Mouse (Mus musculus) liver, postnatal 0 days (tissue): ENCODE measurements around the gene Wnt5b. TPM values are rescaled to one million over a fixed set of nuclear protein-coding genes. Genes with fewer than 3 reads are reported as not detected.

Source experiments
- ATAC-seq: fragments of 200-750 bp; cut with Nextera tagmentation; 2 replicates; pipeline ENCODE4 v1.8.0; 2017; ENCODE audit warnings: mild to moderate bottlenecking, moderate library complexity
- DNase-seq: peaks from one replicate; pipeline ENCODE4 v3.0.0-alpha.2; 2016
- H3K27ac ChIP-seq: fragments of 300-500 bp; sonication (generic); 2 replicates; pipeline ENCODE4 v1.5.1; 2014; ENCODE audit warnings: antibody characterized with exemption, moderate library complexity, mild to moderate bottlenecking, low read depth
- H3K27me3 ChIP-seq: fragments of 300-500 bp; sonication (generic); 2 replicates; pipeline ENCODE4 v1.6.1; 2014; ENCODE audit warnings: low read length, control low read depth, mixed read lengths; ENCODE audit not compliant: insufficient read depth
- H3K36me3 ChIP-seq: fragments of 300-500 bp; sonication (generic); replicated peaks from 2 replicates; pipeline ENCODE4 v1.6.1; 2014; ENCODE audit warnings: mild to moderate bottlenecking, control low read depth, low read length, moderate library complexity, mixed read lengths; ENCODE audit not compliant: insufficient read depth
- H3K4me1 ChIP-seq: fragments of 300-500 bp; sonication (generic); 2 replicates; pipeline ENCODE4 v1.6.1; 2014; ENCODE audit warnings: antibody characterized with exemption, mild to moderate bottlenecking, control low read depth; ENCODE audit not compliant: insufficient read depth
- H3K4me2 ChIP-seq: fragments of 300-500 bp; sonication (generic); 2 replicates; pipeline ENCODE4 v1.6.1; 2014; ENCODE audit warnings: low read depth, mild to moderate bottlenecking, low read length, moderate library complexity, mixed read lengths
- H3K4me3 ChIP-seq: fragments of 300-500 bp; sonication (generic); 2 replicates; pipeline ENCODE4 v1.5.1; 2014; ENCODE audit warnings: low read depth, low read length
- H3K9ac ChIP-seq: fragments of 300-500 bp; sonication (generic); replicated peaks from 2 replicates; pipeline ENCODE4 v1.6.1; 2014; ENCODE audit warnings: mild to moderate bottlenecking, moderate library complexity
- H3K9me3 ChIP-seq: fragments of 300-500 bp; sonication (generic); 2 replicates; pipeline ENCODE4 v1.6.1; 2016; ENCODE audit warnings: mild to moderate bottlenecking, control low read depth, low read length, mixed read lengths
- CTCF ChIP-seq: sonication (generic); IDR thresholded peaks from 2 replicates; pipeline ENCODE4 v1.5.1; 2016; ENCODE audit warnings: antibody characterized with exemption, low read depth
- EP300 ChIP-seq: IDR thresholded peaks from 2 replicates; pipeline ENCODE4 v1.6.1; 2016; ENCODE audit warnings: antibody characterized with exemption, low read depth, mild to moderate bottlenecking
- WGBS: fragments of 180-500 bp; shearing (Covaris S2); extraction: QIAGEN DNeasy Blood & Tissue Kit; methylation state at CpG from one replicate; pipeline ENCODE4 v1.1.7; 2014; ENCODE audit not compliant: insufficient replicate concordance; 5-methylcytosine and 5-hydroxymethylcytosine counted together
- polyA plus RNA-seq: library from polyadenylated mRNA; unstranded; fragments of >200 nt; fragmentation: Nextera tagmentation; extraction: Ambion mirVana; gene quantifications from 2 replicates; pipeline ENCODE4 v1.2.1, GENCODE M21; 2015

The Wnt5b gene
- polyA plus RNA-seq, 1 experiment from 2014 or later: 0.31 TPM

DNA sequence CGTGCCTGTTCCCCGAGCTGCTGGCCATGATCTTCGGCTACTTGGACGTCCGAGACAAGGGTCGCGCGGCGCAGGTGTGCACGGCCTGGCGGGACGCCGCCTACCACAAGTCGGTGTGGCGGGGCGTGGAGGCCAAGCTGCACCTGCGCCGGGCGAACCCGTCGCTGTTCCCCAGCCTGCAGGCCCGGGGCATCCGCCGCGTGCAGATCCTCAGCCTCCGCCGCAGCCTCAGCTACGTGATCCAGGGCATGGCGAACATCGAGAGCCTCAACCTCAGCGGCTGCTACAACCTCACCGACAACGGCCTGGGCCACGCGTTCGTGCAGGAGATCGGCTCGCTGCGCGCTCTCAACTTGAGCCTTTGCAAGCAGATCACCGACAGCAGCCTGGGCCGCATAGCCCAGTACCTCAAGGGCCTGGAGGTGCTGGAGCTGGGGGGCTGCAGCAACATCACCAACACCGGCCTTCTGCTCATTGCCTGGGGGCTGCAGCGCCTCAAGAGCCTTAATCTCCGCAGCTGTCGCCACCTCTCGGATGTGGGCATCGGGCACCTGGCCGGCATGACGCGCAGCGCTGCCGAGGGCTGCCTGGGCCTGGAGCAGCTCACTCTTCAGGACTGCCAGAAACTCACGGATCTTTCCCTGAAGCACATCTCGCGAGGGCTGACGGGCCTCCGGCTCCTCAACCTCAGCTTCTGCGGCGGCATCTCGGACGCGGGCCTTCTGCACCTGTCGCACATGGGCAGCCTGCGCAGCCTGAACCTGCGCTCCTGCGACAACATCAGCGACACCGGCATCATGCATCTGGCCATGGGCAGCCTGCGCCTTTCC lies 64.1 kb downstream of the Wnt5b start:
- Histone ChIP-seq H3K36me3 (peaks cover 9% of the 10 kb centered on the region; the same call in 1 of the 2 replicates), H3K9ac (peak overlapping the region; percentile 92), H3K4me1 (peaks cover 40% of the 10 kb centered on the region), H3K27ac (peak overlapping the region; percentile 99), H3K4me3 (peak overlapping the region; percentile 89), H3K4me2 (peak overlapping the region; percentile 89), H3K9me3 (no peaks in the 10 kb centered on the region), H3K27me3 (no peaks in the 10 kb centered on the region)
- peak; percentile 28 for ATAC-seq
- DNase-seq: peak; percentile 73
- WGBS: under 1% methylated on average over 61 of the region's 70 CpGs
- TF ChIP-seq EP300: no peak

DNA sequence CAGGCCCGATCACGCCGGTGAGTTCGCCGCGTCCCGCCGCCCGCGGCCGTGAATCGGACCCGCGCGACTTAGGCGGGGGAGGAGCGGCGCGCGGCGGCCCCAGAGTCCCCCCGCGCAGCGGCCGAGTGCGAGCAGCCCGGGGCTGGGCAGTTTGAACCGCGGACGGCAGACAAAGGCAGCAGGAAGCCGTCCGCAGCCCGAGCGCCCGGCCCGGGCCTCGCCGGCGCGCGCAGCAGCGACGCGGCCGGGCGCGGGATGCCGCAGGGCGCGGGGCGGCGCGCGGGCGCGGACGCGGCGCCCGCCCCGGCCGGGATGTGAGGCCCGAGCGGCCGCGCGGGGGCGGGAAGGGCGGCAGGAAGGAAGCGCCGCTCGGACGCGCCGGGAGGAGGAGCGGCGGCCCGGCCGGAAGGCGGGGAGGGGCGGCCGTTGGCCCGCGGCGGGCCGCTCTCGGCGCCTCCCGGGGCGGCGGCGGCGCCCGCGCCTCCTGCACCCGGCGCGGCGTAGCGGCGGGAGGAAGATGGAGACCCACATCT lies 64.7 kb downstream of the Wnt5b start, which contains the start of gene Fbxl14:
Gene Fbxl14, plus strand, starts transcription at position 326 of the 533 bp plus-strand sequence.
- peak within 1 kb of the TSS; percentile 89 for H3K4me2 ChIP-seq
- no peaks in the 10 kb centered on the region for H3K9me3 ChIP-seq
- H3K4me3 ChIP-seq: peak within 1 kb of the TSS; percentile 89
- DNase-seq (peak; percentile 64), ATAC-seq (peak; percentile 87)
- TF ChIP-seq CTCF: no peak
- TF ChIP-seq EP300: no peak
- 0% methylated on average over 3 of the region's 101 CpGs for WGBS
- 0 out of 2 replicates have a peak, but pooled peaks cover 6% of the 10 kb centered on the region for H3K36me3 ChIP-seq
- H3K4me1 ChIP-seq: peaks cover 37% of the 10 kb centered on the region
- no peaks in the 10 kb centered on the region for H3K27me3 ChIP-seq
- peak within 1 kb of the TSS; percentile 99 for H3K27ac ChIP-seq
- H3K9ac ChIP-seq: peak within 1 kb of the TSS; percentile 92

DNA sequence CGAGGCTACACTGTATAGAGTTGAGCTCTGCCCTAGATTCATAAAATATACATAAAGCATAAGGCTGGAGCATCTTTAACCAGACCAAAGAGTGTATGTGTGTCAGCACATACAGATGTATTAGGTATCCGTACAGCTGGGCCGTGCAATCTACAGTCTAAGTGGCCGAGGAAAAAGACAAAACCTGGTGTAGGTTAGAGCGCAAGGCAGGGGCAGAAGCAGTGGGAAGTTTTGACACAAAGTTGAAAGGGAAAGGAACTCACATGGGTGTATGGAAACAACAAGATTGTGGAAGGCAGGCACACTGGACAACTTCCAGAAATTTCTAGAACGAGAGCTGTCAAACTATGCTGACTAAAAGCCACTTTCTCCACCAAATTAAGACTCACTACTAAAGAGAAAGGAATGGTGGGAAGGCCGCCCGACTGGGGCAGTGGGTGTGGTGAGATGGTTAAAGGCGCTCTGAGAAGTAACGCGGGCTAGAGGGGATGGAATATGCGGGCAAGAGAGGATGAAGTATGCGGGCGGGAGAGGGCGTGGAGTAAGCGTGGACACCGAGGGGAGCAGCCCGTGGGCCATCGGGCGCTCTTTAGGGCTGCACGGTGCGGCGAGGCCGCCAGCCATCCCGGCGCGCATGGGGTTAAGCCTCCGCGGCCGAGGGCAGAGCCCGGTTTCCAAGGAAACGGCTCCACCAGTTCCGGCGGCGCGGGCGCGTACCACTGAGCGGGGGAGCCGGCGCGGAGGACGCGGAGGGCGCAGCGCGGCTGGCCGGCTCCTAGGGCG lies 65.4 kb downstream of the Wnt5b start:
- H3K4me3 ChIP-seq: peak overlapping the region; percentile 89
- ATAC-seq (peak; percentile 87), DNase-seq (peak; percentile 87)
- H3K4me1 ChIP-seq: peaks cover 38% of the 10 kb centered on the region
- H3K27me3 ChIP-seq: no peaks in the 10 kb centered on the region
- H3K9me3 ChIP-seq: no peaks in the 10 kb centered on the region
- peak overlapping the region; percentile 92 for H3K9ac ChIP-seq
- H3K36me3 ChIP-seq: 0 out of 2 replicates have a peak, but pooled peaks cover 5% of the 10 kb centered on the region
- TF ChIP-seq EP300: no peak
- TF ChIP-seq CTCF: no peak
- H3K4me2 ChIP-seq: peak overlapping the region; percentile 89
- WGBS: 3% methylated on average over 36 of the region's 49 CpGs
- H3K27ac ChIP-seq: peak overlapping the region; percentile 99

- Histone ChIP-seq H3K27me3 (no peaks in the 10 kb centered on the region), H3K4me3 (no peak overlapping the region), H3K4me2 (peak overlapping the region; percentile 89; the same call in 1 of the 2 replicates), H3K9ac (no peak overlapping the region), H3K4me1 (peaks cover 38% of the 10 kb centered on the region), H3K27ac (0 out of 2 replicates have a peak overlapping the region, but pooled peaks have one; percentile 99), H3K9me3 (no peaks in the 10 kb centered on the region), H3K36me3 (no peaks in the 10 kb centered on the region)
- DNase-seq: no peak
- WGBS: 54% methylated on average over 13 of the region's 13 CpGs
- no peak for TF ChIP-seq EP300
- TF ChIP-seq CTCF: no peak
- no peak for ATAC-seq
Observed at GRCm38 (mm10) chr6:119477686-119478310, 66.3 kb downstream of the Wnt5b start.

GRCm38 (mm10) chr6:119475988-119476387 lies 68.2 kb downstream of the Wnt5b start:
- Histone ChIP-seq H3K9me3 (no peaks in the 10 kb centered on the region), H3K9ac (no peak overlapping the region), H3K36me3 (no peaks in the 10 kb centered on the region), H3K4me3 (no peak overlapping the region), H3K4me2 (no peak overlapping the region), H3K27ac (no peak overlapping the region), H3K27me3 (no peaks in the 10 kb centered on the region), H3K4me1 (peaks cover 36% of the 10 kb centered on the region)
- DNase-seq (no peak), ATAC-seq (no peak)
- TF ChIP-seq CTCF (no peak), EP300 (no peak)
- 47% methylated on average over 6 of the region's 6 CpGs for WGBS
